Mouse (Mus musculus): ENCODE measurements around the gene Magi2. TPM values are rescaled to one million over a fixed set of nuclear protein-coding genes. Genes with fewer than 3 reads are reported as not detected.

The Magi2 gene
- polyA plus RNA-seq, 1 experiment from 2014 or later: 28.5 TPM

GRCm38 (mm10) chr5:20679920-20680319, 1453.1 kb downstream of the Magi2 start:
- no peak overlapping the region for H3K27ac ChIP-seq
- H3K9ac ChIP-seq: no peak overlapping the region
- WGBS: 95% methylated on average over 6 of the region's 6 CpGs
- no peaks in the 10 kb centered on the region for H3K36me3 ChIP-seq
- no peak for ATAC-seq (ENCODE audit: low FRiP score)
- peaks cover 34% of the 10 kb centered on the region for H3K4me1 ChIP-seq (replicated peaks)
- no peaks in the 10 kb centered on the region for H3K9me3 ChIP-seq
- no peak overlapping the region for H3K4me3 ChIP-seq
- no peaks in the 10 kb centered on the region for H3K27me3 ChIP-seq
- no peak overlapping the region for H3K4me2 ChIP-seq

GRCm38 (mm10) chr5:20680833-20681530, 1454.1 kb downstream of the Magi2 start:
- no peak overlapping the region for H3K4me2 ChIP-seq
- H3K4me3 ChIP-seq: no peak overlapping the region
- peaks cover 28% of the 10 kb centered on the region for H3K4me1 ChIP-seq (replicated peaks)
- WGBS: 84% methylated on average over 15 of the region's 15 CpGs
- H3K27me3 ChIP-seq: no peaks in the 10 kb centered on the region
- no peak overlapping the region for H3K9ac ChIP-seq
- no peak overlapping the region for H3K27ac ChIP-seq
- H3K36me3 ChIP-seq: no peaks in the 10 kb centered on the region
- no peak for ATAC-seq (ENCODE audit: low FRiP score)
- no peaks in the 10 kb centered on the region for H3K9me3 ChIP-seq

- Histone ChIP-seq H3K9ac (no peak overlapping the region), H3K27me3 (no peaks in the 10 kb centered on the region), H3K4me3 (no peak overlapping the region), H3K4me1 (replicated peaks) (peaks cover 22% of the 10 kb centered on the region), H3K9me3 (no peaks in the 10 kb centered on the region), H3K36me3 (no peaks in the 10 kb centered on the region), H3K4me2 (no peak overlapping the region), H3K27ac (peak overlapping the region; percentile 19)
- 50% methylated on average over 10 of the region's 10 CpGs for WGBS
- 0 out of 2 replicates have a peak, but pooled peaks have one; percentile 12 for ATAC-seq (ENCODE audit: low FRiP score)
These were observed 1454.8 kb downstream of the Magi2 start for GRCm38 (mm10) chr5:20681660-20682059.

- ATAC-seq (ENCODE audit: low FRiP score): peak; percentile 54
- Histone ChIP-seq H3K4me3 (no peak overlapping the region), H3K27me3 (no peaks in the 10 kb centered on the region), H3K9ac (no peak overlapping the region), H3K4me2 (no peak overlapping the region), H3K36me3 (0 out of 2 replicates have a peak, but pooled peaks cover 2% of the 10 kb centered on the region), H3K4me1 (replicated peaks) (peaks cover 16% of the 10 kb centered on the region), H3K27ac (peak overlapping the region; percentile 19), H3K9me3 (no peaks in the 10 kb centered on the region)
- 33% methylated on average over 7 of the region's 7 CpGs for WGBS
These were observed 1455.4 kb downstream of the Magi2 start for GRCm38 (mm10) chr5:20682208-20682607.

GRCm38 (mm10) chr5:20684112-20684511, 1457.3 kb downstream of the Magi2 start:
- H3K4me2 ChIP-seq: no peak overlapping the region
- H3K9me3 ChIP-seq: peaks cover 1% of the 10 kb centered on the region; the same call in 1 of the 2 replicates
- no peaks in the 10 kb centered on the region for H3K27me3 ChIP-seq
- no peak overlapping the region for H3K27ac ChIP-seq
- ATAC-seq (ENCODE audit: low FRiP score): no peak
- peaks cover 10% of the 10 kb centered on the region; the same call in 1 of the 2 replicates for H3K36me3 ChIP-seq
- H3K4me1 ChIP-seq (replicated peaks): peaks cover 14% of the 10 kb centered on the region
- H3K9ac ChIP-seq: no peak overlapping the region
- no peak overlapping the region for H3K4me3 ChIP-seq
- 84% methylated on average over 6 of the region's 6 CpGs for WGBS

GRCm38 (mm10) chr5:20692230-20692629, 1465.4 kb downstream of the Magi2 start:
- peaks cover 25% of the 10 kb centered on the region for H3K36me3 ChIP-seq
- H3K4me2 ChIP-seq: no peak overlapping the region
- ATAC-seq (ENCODE audit: low FRiP score): no peak
- H3K27me3 ChIP-seq: no peaks in the 10 kb centered on the region
- H3K9ac ChIP-seq: no peak overlapping the region
- peaks cover 11% of the 10 kb centered on the region; the same call in 1 of the 2 replicates for H3K9me3 ChIP-seq
- 95% methylated on average over 3 of the region's 3 CpGs for WGBS
- no peak overlapping the region for H3K27ac ChIP-seq
- no peak overlapping the region for H3K4me3 ChIP-seq
- H3K4me1 ChIP-seq (replicated peaks): no peaks in the 10 kb centered on the region

- H3K27me3 ChIP-seq: no peaks in the 10 kb centered on the region
- H3K4me1 ChIP-seq (replicated peaks): peaks cover 13% of the 10 kb centered on the region
- H3K27ac ChIP-seq: no peak overlapping the region
- H3K9me3 ChIP-seq: no peaks in the 10 kb centered on the region
- no peak overlapping the region for H3K4me2 ChIP-seq
- WGBS: 89% methylated on average over 5 of the region's 5 CpGs
- H3K36me3 ChIP-seq: peaks cover 3% of the 10 kb centered on the region; the same call in 1 of the 2 replicates
- H3K4me3 ChIP-seq: no peak overlapping the region
- ATAC-seq (ENCODE audit: low FRiP score): no peak
- no peak overlapping the region for H3K9ac ChIP-seq
These were observed 1472.3 kb downstream of the Magi2 start for GRCm38 (mm10) chr5:20699116-20699515.

GRCm38 (mm10) chr5:20701483-20702421, 1474.9 kb downstream of the Magi2 start:
- H3K9ac ChIP-seq: peak overlapping the region; percentile 91
- H3K4me1 ChIP-seq (replicated peaks): peaks cover 15% of the 10 kb centered on the region
- peak overlapping the region; percentile 68 for H3K4me3 ChIP-seq
- peaks cover 3% of the 10 kb centered on the region; the same call in 1 of the 2 replicates for H3K36me3 ChIP-seq
- H3K27me3 ChIP-seq: no peaks in the 10 kb centered on the region
- H3K27ac ChIP-seq: peak overlapping the region; percentile 98
- H3K4me2 ChIP-seq: peak overlapping the region; percentile 72
- 1% methylated on average over 54 of the region's 57 CpGs for WGBS
- peak; percentile 96 for ATAC-seq (ENCODE audit: low FRiP score)
- H3K9me3 ChIP-seq: no peaks in the 10 kb centered on the region

- under 1% methylated on average over 55 of the region's 57 CpGs for WGBS
- peak overlapping the region; percentile 98 for H3K27ac ChIP-seq
- H3K27me3 ChIP-seq: no peaks in the 10 kb centered on the region
- peaks cover 15% of the 10 kb centered on the region for H3K4me1 ChIP-seq (replicated peaks)
- H3K36me3 ChIP-seq: peaks cover 3% of the 10 kb centered on the region; the same call in 1 of the 2 replicates
- peak overlapping the region; percentile 91 for H3K9ac ChIP-seq
- no peaks in the 10 kb centered on the region for H3K9me3 ChIP-seq
- peak overlapping the region; percentile 68 for H3K4me3 ChIP-seq
- peak; percentile 62 for ATAC-seq (ENCODE audit: low FRiP score)
- peak overlapping the region; percentile 72 for H3K4me2 ChIP-seq
These were observed 1475.9 kb downstream of the Magi2 start for GRCm38 (mm10) chr5:20702480-20703303.

GRCm38 (mm10) chr5:20703304-20703700, 1476.5 kb downstream of the Magi2 start:
- no peaks in the 10 kb centered on the region for H3K27me3 ChIP-seq
- peak overlapping the region; percentile 72 for H3K4me2 ChIP-seq
- no peaks in the 10 kb centered on the region for H3K9me3 ChIP-seq
- WGBS: 57% methylated on average over 5 of the region's 5 CpGs
- peaks cover 15% of the 10 kb centered on the region for H3K4me1 ChIP-seq (replicated peaks)
- peak overlapping the region; percentile 91; the same call in 1 of the 2 replicates for H3K9ac ChIP-seq
- peak overlapping the region; percentile 68 for H3K4me3 ChIP-seq
- no peak for ATAC-seq (ENCODE audit: low FRiP score)
- H3K36me3 ChIP-seq: peaks cover 3% of the 10 kb centered on the region; the same call in 1 of the 2 replicates
- no peak overlapping the region for H3K27ac ChIP-seq

- no peak overlapping the region for H3K9ac ChIP-seq
- ATAC-seq (ENCODE audit: low FRiP score): no peak
- H3K9me3 ChIP-seq: no peaks in the 10 kb centered on the region
- 76% methylated on average over 13 of the region's 13 CpGs for WGBS
- H3K4me1 ChIP-seq (replicated peaks): peaks cover 15% of the 10 kb centered on the region
- H3K27ac ChIP-seq: no peak overlapping the region
- no peaks in the 10 kb centered on the region for H3K27me3 ChIP-seq
- H3K4me3 ChIP-seq: no peak overlapping the region
- H3K4me2 ChIP-seq: no peak overlapping the region
- H3K36me3 ChIP-seq: peaks cover 3% of the 10 kb centered on the region; the same call in 1 of the 2 replicates
These were observed 1477.2 kb downstream of the Magi2 start for GRCm38 (mm10) chr5:20703971-20704575.

Data from hindbrain, embryonic 13.5 days (tissue).